Comparison of ENCODE assay signal across 19 mouse cellular contexts in the genomic region with DNA sequence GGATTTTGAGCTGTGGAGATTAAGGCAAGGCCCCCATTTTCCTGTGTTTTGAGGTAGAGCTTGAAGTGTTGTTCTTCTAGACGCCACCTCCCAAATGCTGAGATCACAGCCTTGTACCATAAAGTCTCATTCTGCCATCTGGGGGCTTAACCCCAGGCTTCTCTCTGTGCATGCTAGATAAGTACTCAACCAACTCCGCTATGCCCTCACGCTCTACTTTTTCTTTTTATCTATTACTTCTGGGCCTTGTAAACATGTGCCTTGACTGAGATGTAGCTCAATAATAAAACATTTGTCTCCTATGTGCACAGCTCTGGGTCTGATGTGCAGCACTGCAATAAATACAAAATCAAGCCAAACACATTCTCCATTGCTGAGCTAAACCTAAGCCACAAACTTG. TPM values are rescaled to one million over a fixed set of nuclear protein-coding genes. Genes with fewer than 3 reads are reported as not detected.
"Had no signal": no experiment of that assay in that cellular context is flagged by ENCODE, and none has a peak within 500 bp of the region (broad histone marks: within the 10 kb centered on the region; RNA-seq: fewer than 3 reads in every experiment).

No protein-coding gene starts in this region.

- H3K9me3 ChIP-seq: limb, embryonic 13.5 days; midbrain, embryonic 13.5 days had no signal

- H3K27me3 ChIP-seq: limb, embryonic 13.5 days; midbrain, embryonic 13.5 days had no signal

- H3K4me3 ChIP-seq: limb, embryonic 13.5 days; midbrain, embryonic 13.5 days had no signal

- H3K9ac ChIP-seq: limb, embryonic 13.5 days; midbrain, embryonic 13.5 days had no signal

- H3K36me3 ChIP-seq: limb, embryonic 13.5 days; midbrain, embryonic 13.5 days had no signal

- H3K4me1 ChIP-seq: limb, embryonic 13.5 days; midbrain, embryonic 13.5 days had no signal

- H3K4me2 ChIP-seq: limb, embryonic 13.5 days; midbrain, embryonic 13.5 days had no signal

- ATAC-seq: lung, postnatal 0 days; midbrain, embryonic 13.5 days had no signal

- DNase-seq: kidney, adult 18-20 months; kidney, postnatal 14 days; layer of hippocampus, adult 9-11 months; left cerebral cortex, postnatal 4 days; lung, adult 18-20 months; lung, postnatal 36 days; right cerebral cortex, adult 18-20 months; right cerebral cortex, postnatal 25 days; thymus, postnatal 36 days had no signal

- H3K27ac ChIP-seq: limb, embryonic 13.5 days; midbrain, embryonic 13.5 days had no signal

RNA-seq across cellular contexts. Expression of a gene that starts 12.2 kb away (rescaled TPM):
- total RNA-seq: layer of hippocampus, adult 18-20 months; left cerebral cortex, postnatal 4 days; megakaryocyte, adult 5-6 weeks had no signal
- polyA plus RNA-seq: intestine, embryonic 14.5 days; kidney, embryonic 14.5 days; lung, postnatal 0 days; neural tube, embryonic 14.5 days; small intestine, adult 2 months had no signal

RNA-seq across cellular contexts. Expression of a gene that starts 28.7 kb away (rescaled TPM):
- total RNA-seq: layer of hippocampus, adult 18-20 months; left cerebral cortex, postnatal 4 days; megakaryocyte, adult 5-6 weeks had no signal
- polyA plus RNA-seq: intestine, embryonic 14.5 days; kidney, embryonic 14.5 days; lung, postnatal 0 days; neural tube, embryonic 14.5 days; small intestine, adult 2 months; thymus, postnatal 0 days had no signal
